Comparison of ENCODE assay signal across 17 mouse cellular contexts in the genomic region with DNA sequence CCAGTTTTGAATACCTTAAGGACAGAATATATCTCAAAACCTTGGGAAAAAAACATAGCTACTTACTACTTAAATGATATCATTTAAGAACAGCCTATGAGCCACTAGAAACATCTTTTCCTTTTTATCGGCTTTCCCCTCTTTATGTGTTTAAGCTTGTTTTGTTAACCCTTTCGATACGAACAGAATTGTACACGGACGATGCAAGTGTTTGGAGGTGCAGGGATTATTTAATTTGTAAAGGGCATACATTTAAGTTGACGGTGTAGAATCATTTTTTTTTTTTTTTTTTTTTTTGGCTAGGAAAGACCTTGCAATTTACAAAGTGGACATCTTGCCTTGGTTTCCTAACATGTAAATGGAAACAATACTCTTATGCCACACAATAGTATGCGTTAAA. TPM values are rescaled to one million over a fixed set of nuclear protein-coding genes. Genes with fewer than 3 reads are reported as not detected.
DNase-seq lines count a peak whose midpoint lies in the region; ATAC-seq lines count a peak whose summit lies in the region.
"Had no signal": no experiment of that assay in that cellular context is flagged by ENCODE, and none has a peak within 500 bp of the region (broad histone marks: within the 10 kb centered on the region; RNA-seq: fewer than 3 reads in every experiment).

No protein-coding gene starts in this region.

- no peak for ATAC-seq in neural tube, embryonic 12.5 days (ENCODE audit: low FRiP score, low read depth)
- no peak for ATAC-seq in midbrain, embryonic 12.5 days (ENCODE audit: low FRiP score, low read depth)
- ATAC-seq: Patski had no signal

- WGBS in neural tube, embryonic 12.5 days, result 67% methylated on average over 7 of the region's 7 CpGs
- 65% methylated on average over 7 of the region's 7 CpGs for WGBS in hindbrain, embryonic 10.5 days
- 41% methylated on average over 7 of the region's 7 CpGs for WGBS in midbrain, embryonic 12.5 days

- no peak overlapping the region for H3K9ac ChIP-seq in neural tube, embryonic 12.5 days
- no peak overlapping the region for H3K9ac ChIP-seq in midbrain, embryonic 12.5 days (replicated peaks)
- H3K9ac ChIP-seq: limb, embryonic 12.5 days; stomach, embryonic 15.5 days had no signal

- H3K4me3 ChIP-seq in neural tube, embryonic 12.5 days, result no peak overlapping the region
- peak overlapping the region; percentile 95 for H3K4me3 ChIP-seq in hindbrain, embryonic 10.5 days
- H3K4me3 ChIP-seq in midbrain, embryonic 12.5 days, result peak overlapping the region; percentile 26

- no peaks in the 10 kb centered on the region for H3K9me3 ChIP-seq in neural tube, embryonic 12.5 days
- H3K9me3 ChIP-seq in hindbrain, embryonic 10.5 days, result no peaks in the 10 kb centered on the region
- H3K9me3 ChIP-seq in midbrain, embryonic 12.5 days, result no peaks in the 10 kb centered on the region
- H3K9me3 ChIP-seq: heart, embryonic 13.5 days; limb, embryonic 12.5 days; stomach, embryonic 15.5 days had no signal

- H3K4me2 ChIP-seq in neural tube, embryonic 12.5 days (replicated peaks), result peak overlapping the region; percentile 48
- H3K4me2 ChIP-seq in midbrain, embryonic 12.5 days (replicated peaks), result peak overlapping the region; percentile 42

- no peak for DNase-seq in neural tube, embryonic 10.5 days (ENCODE audit: extremely low spot score, low spot score)
- no peak for DNase-seq in hindbrain, embryonic 10.5 days (ENCODE audit: low spot score)
- no peak for DNase-seq in right cerebral cortex, postnatal 25 days
- no peak for DNase-seq in embryo, embryonic 10 days (ENCODE audit: low spot score)
- DNase-seq in right cerebral cortex, postnatal 4 days, result no peak
- no peak for DNase-seq in Muller cell, postnatal 12 days (ENCODE audit: inconsistent ontology term)
- DNase-seq: adrenal gland, adult 8-10 months; gastrocnemius, postnatal 25 days; kidney, postnatal 10 days; lung, adult 18-20 months; thymus, postnatal 36 days had no signal

- no peaks in the 10 kb centered on the region for H3K27me3 ChIP-seq in neural tube, embryonic 12.5 days (replicated peaks)
- H3K27me3 ChIP-seq in hindbrain, embryonic 10.5 days (ENCODE audit: insufficient read depth, poor library complexity, severe bottlenecking), result no peaks in the 10 kb centered on the region
- H3K27me3 ChIP-seq in midbrain, embryonic 12.5 days, result no peaks in the 10 kb centered on the region
- H3K27me3 ChIP-seq: heart, embryonic 13.5 days; limb, embryonic 12.5 days; Patski; stomach, embryonic 15.5 days had no signal

- H3K4me1 ChIP-seq in neural tube, embryonic 12.5 days, result peaks cover 12% of the 10 kb centered on the region
- peaks cover 30% of the 10 kb centered on the region for H3K4me1 ChIP-seq in hindbrain, embryonic 10.5 days (replicated peaks)
- peaks cover 15% of the 10 kb centered on the region for H3K4me1 ChIP-seq in midbrain, embryonic 12.5 days

- no peaks in the 10 kb centered on the region for H3K36me3 ChIP-seq in neural tube, embryonic 12.5 days
- no peaks in the 10 kb centered on the region for H3K36me3 ChIP-seq in hindbrain, embryonic 10.5 days
- H3K36me3 ChIP-seq in midbrain, embryonic 12.5 days, result no peaks in the 10 kb centered on the region
- H3K36me3 ChIP-seq: heart, embryonic 13.5 days; limb, embryonic 12.5 days; stomach, embryonic 15.5 days had no signal

- no peak overlapping the region for H3K27ac ChIP-seq in neural tube, embryonic 12.5 days
- no peak overlapping the region for H3K27ac ChIP-seq in hindbrain, embryonic 10.5 days
- no peak overlapping the region for H3K27ac ChIP-seq in midbrain, embryonic 12.5 days (replicated peaks)
- H3K27ac ChIP-seq: heart, embryonic 13.5 days; limb, embryonic 12.5 days; stomach, embryonic 15.5 days had no signal

RNA-seq across cellular contexts. Expression of gene Wasf1, which starts 2.2 kb away (rescaled TPM):
- 69.6 and 79.7 TPM in 2 replicates for polyA plus RNA-seq in neural tube, embryonic 12.5 days (2016; fragmentation: Nextera tagmentation; extraction: Ambion mirVana)
- 51.6 and 60.5 TPM in 2 replicates for polyA plus RNA-seq in hindbrain, embryonic 10.5 days (2016; fragmentation: Nextera tagmentation; extraction: Ambion mirVana)
- 74.8 and 85.0 TPM in 2 replicates for polyA plus RNA-seq in midbrain, embryonic 12.5 days (2016; fragmentation: Nextera tagmentation; extraction: Ambion mirVana)

RNA-seq across cellular contexts. Expression of gene Cdc40, which starts 2.3 kb away (rescaled TPM):
- polyA plus RNA-seq in neural tube, embryonic 12.5 days (2016; fragmentation: Nextera tagmentation; extraction: Ambion mirVana), result 36.7 and 36.8 TPM in 2 replicates
- polyA plus RNA-seq in hindbrain, embryonic 10.5 days (2016; fragmentation: Nextera tagmentation; extraction: Ambion mirVana), result 28.0 and 34.8 TPM in 2 replicates
- 38.3 and 38.6 TPM in 2 replicates for polyA plus RNA-seq in midbrain, embryonic 12.5 days (2016; fragmentation: Nextera tagmentation; extraction: Ambion mirVana)
